Mouse (Mus musculus) intestine, postnatal 0 days (tissue): ENCODE results near the gene Alg3. TPM values are rescaled to one million over a fixed set of nuclear protein-coding genes. Genes with fewer than 3 reads are reported as not detected.

Source experiments
- ATAC-seq: fragments of 200-750 bp; cut with Nextera tagmentation; 2 replicates; pipeline ENCODE4 v1.8.0; 2017; ENCODE audit warnings: mild to moderate bottlenecking, moderate TSS enrichment, moderate library complexity
- H3K27ac ChIP-seq: fragments of 300-500 bp; sonication (generic); 2 replicates; pipeline ENCODE4 v1.5.1; 2014; ENCODE audit warnings: mild to moderate bottlenecking, low read depth, low read length, moderate library complexity
- H3K27me3 ChIP-seq: fragments of 300-500 bp; sonication (generic); replicated peaks from 2 replicates; pipeline ENCODE4 v1.6.1; 2014; ENCODE audit warnings: low read length, mixed read lengths; ENCODE audit not compliant: control insufficient read depth, insufficient read depth
- H3K36me3 ChIP-seq: fragments of 300-500 bp; sonication (generic); 2 replicates; pipeline ENCODE4 v1.6.1; 2014; ENCODE audit warnings: mild to moderate bottlenecking, moderate library complexity; ENCODE audit not compliant: control insufficient read depth, insufficient read depth
- H3K4me1 ChIP-seq: fragments of 300-500 bp; sonication (generic); replicated peaks from 2 replicates; pipeline ENCODE4 v1.6.1; 2014; ENCODE audit warnings: antibody characterized with exemption, low read length, mixed read lengths; ENCODE audit not compliant: control insufficient read depth, insufficient read depth
- H3K4me2 ChIP-seq: fragments of 300-500 bp; sonication (generic); replicated peaks from 2 replicates; pipeline ENCODE4 v1.6.1; 2014; ENCODE audit warnings: low read depth, mild to moderate bottlenecking, moderate library complexity
- H3K4me3 ChIP-seq: fragments of 300-500 bp; sonication (generic); 2 replicates; pipeline ENCODE4 v1.5.1; 2014; ENCODE audit warnings: low read depth, low read length
- H3K9ac ChIP-seq: fragments of 300-500 bp; sonication (generic); 2 replicates; pipeline ENCODE4 v1.6.1; 2014; ENCODE audit warnings: mild to moderate bottlenecking, low read depth, low read length
- H3K9me3 ChIP-seq: fragments of 300-500 bp; sonication (generic); 2 replicates; pipeline ENCODE4 v1.6.1; 2016; ENCODE audit warnings: mixed run types; ENCODE audit not compliant: control insufficient read depth
- CTCF ChIP-seq: sonication (generic); IDR thresholded peaks from 2 replicates; pipeline ENCODE4 v1.5.1; 2016; ENCODE audit warnings: low read depth, mild to moderate bottlenecking, control low read depth, antibody characterized with exemption, moderate library complexity
- WGBS: fragments of 180-500 bp; shearing (Covaris S2); extraction: QIAGEN DNeasy Blood & Tissue Kit; methylation state at CpG from one replicate; pipeline ENCODE4 v1.1.7; 2014; 5-methylcytosine and 5-hydroxymethylcytosine counted together
- polyA plus RNA-seq: library from polyadenylated mRNA; unstranded; fragments of >200 nt; fragmentation: Nextera tagmentation; extraction: Ambion mirVana; gene quantifications from 2 replicates; pipeline ENCODE4 v1.2.1, GENCODE M21; 2015

The Alg3 gene
- polyA plus RNA-seq: 24.7 and 27.8 TPM in 2 replicates

GRCm38 (mm10) chr16:20611357-20612227 lies at the start of gene Alg3, which contains the start of the genes Eef1akmt4 and Gm49333:
Alg3 (minus strand) TSS chr16:20611735.
Eef1akmt4 (plus strand) TSS chr16:20611593.
Gm49333 (plus strand) TSS chr16:20611610.
- H3K9me3 ChIP-seq: no peaks in the 10 kb centered on the region
- TF ChIP-seq CTCF: no peak
- peak within 1 kb of the TSS; percentile 66 for H3K4me3 ChIP-seq
- peaks cover 5% of the 10 kb centered on the region; the same call in 1 of the 2 replicates for H3K4me1 ChIP-seq
- H3K9ac ChIP-seq: peak within 1 kb of the TSS; percentile 52
- peak; percentile 98 for ATAC-seq
- no peaks in the 10 kb centered on the region for H3K27me3 ChIP-seq
- H3K27ac ChIP-seq: peak within 1 kb of the TSS; percentile 80
- peaks cover 10% of the 10 kb centered on the region for H3K36me3 ChIP-seq
- 1% methylated on average over 41 of the region's 41 CpGs for WGBS
- H3K4me2 ChIP-seq: peak within 1 kb of the TSS; percentile 93

- Histone ChIP-seq H3K9ac (no peak overlapping the region), H3K9me3 (no peaks in the 10 kb centered on the region), H3K4me3 (no peak overlapping the region), H3K4me1 (no peaks in the 10 kb centered on the region), H3K4me2 (no peak overlapping the region), H3K36me3 (peaks cover 82% of the 10 kb centered on the region), H3K27me3 (no peaks in the 10 kb centered on the region), H3K27ac (no peak overlapping the region)
- WGBS: 87% methylated on average over 4 of the region's 4 CpGs
- no peak for TF ChIP-seq CTCF
- ATAC-seq: no peak
These were observed 46.1 kb upstream of the Alg3 start for GRCm38 (mm10) chr16:20657661-20658060.

GRCm38 (mm10) chr16:20653315-20653714 lies 41.8 kb upstream of the Alg3 start:
- H3K27me3 ChIP-seq: no peaks in the 10 kb centered on the region
- no peak for ATAC-seq
- no peak overlapping the region for H3K27ac ChIP-seq
- H3K36me3 ChIP-seq: peaks cover 40% of the 10 kb centered on the region
- no peak overlapping the region for H3K4me2 ChIP-seq
- H3K4me1 ChIP-seq: no peaks in the 10 kb centered on the region
- H3K9me3 ChIP-seq: no peaks in the 10 kb centered on the region
- TF ChIP-seq CTCF: no peak
- no peak overlapping the region for H3K9ac ChIP-seq
- 57% methylated on average over 2 of the region's 2 CpGs for WGBS
- no peak overlapping the region for H3K4me3 ChIP-seq

GRCm38 (mm10) chr16:20651947-20652310 lies 40.4 kb upstream of the Alg3 start:
- peaks cover 26% of the 10 kb centered on the region for H3K36me3 ChIP-seq
- 7% methylated on average over 12 of the region's 12 CpGs for WGBS
- H3K4me1 ChIP-seq: no peaks in the 10 kb centered on the region
- H3K4me3 ChIP-seq: peak overlapping the region; percentile 74
- peak overlapping the region; percentile 74 for H3K9ac ChIP-seq
- peak overlapping the region; percentile 9; the same call in 1 of the 2 replicates for H3K27ac ChIP-seq
- no peak for TF ChIP-seq CTCF
- H3K9me3 ChIP-seq: no peaks in the 10 kb centered on the region
- H3K27me3 ChIP-seq: no peaks in the 10 kb centered on the region
- H3K4me2 ChIP-seq: peak overlapping the region; percentile 81
- peak; percentile 34; the same call in 1 of the 2 replicates for ATAC-seq

- Histone ChIP-seq H3K4me2 (peak within 1 kb of the TSS; percentile 81), H3K36me3 (peaks cover 20% of the 10 kb centered on the region), H3K4me3 (peak within 1 kb of the TSS; percentile 74), H3K9ac (peak within 1 kb of the TSS; percentile 74), H3K4me1 (no peaks in the 10 kb centered on the region), H3K27ac (peak within 1 kb of the TSS; percentile 9; the same call in 1 of the 2 replicates), H3K9me3 (no peaks in the 10 kb centered on the region), H3K27me3 (no peaks in the 10 kb centered on the region)
- peak; percentile 28; the same call in 1 of the 2 replicates for TF ChIP-seq CTCF
- ATAC-seq: peak; percentile 94
- 1% methylated on average over 46 of the region's 46 CpGs for WGBS
These were observed 39.8 kb upstream of the Alg3 start, which contains the start of gene Psmd2 for GRCm38 (mm10) chr16:20651076-20651946. Psmd2 (plus strand) TSS chr16:20651652.

- no peaks in the 10 kb centered on the region for H3K27me3 ChIP-seq
- no peak overlapping the region for H3K27ac ChIP-seq
- no peaks in the 10 kb centered on the region for H3K4me1 ChIP-seq
- no peak for ATAC-seq
- H3K4me3 ChIP-seq: no peak overlapping the region
- no peaks in the 10 kb centered on the region for H3K36me3 ChIP-seq
- no peaks in the 10 kb centered on the region for H3K9me3 ChIP-seq
- WGBS: 80% methylated on average over 7 of the region's 7 CpGs
- no peak overlapping the region for H3K9ac ChIP-seq
- TF ChIP-seq CTCF: no peak
- H3K4me2 ChIP-seq: no peak overlapping the region
These were observed 32.4 kb upstream of the Alg3 start for GRCm38 (mm10) chr16:20643911-20644310.
